Mouse (Mus musculus): ENCODE results near the gene H2-T22.
"Not testable (repeated sequence)": the region's sequence is repeated elsewhere in the genome, so short reads cannot be mapped to it uniquely, and the experiment has no call there.

DNA sequence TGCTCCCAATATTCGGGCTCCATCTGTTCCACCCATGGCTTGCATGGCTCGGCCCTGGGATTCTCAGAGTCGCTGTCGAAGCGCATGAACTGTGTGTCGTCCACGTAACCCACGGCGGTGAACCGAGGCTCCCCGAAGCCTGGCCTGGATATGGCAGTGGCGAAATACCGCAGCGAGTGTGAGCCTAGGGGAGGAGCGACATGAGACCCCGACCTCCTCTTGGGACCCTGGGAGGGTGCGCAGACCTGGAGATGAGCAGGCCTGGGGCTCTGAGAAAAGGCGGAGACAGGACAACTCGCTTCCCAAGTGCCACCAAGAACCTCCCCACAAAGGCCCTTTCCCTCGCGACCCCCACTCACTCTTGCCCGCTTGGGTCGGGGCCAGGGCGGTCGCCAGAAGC, 15.4 kb upstream of the H2-T22 start:
- not testable (repeated sequence) for TF ChIP-seq GATA1, TAL1 (IDR thresholded peaks at IDR 0.05; ENCODE audit: low read length)
